Mouse (Mus musculus) erythroblast, adult 5-6 weeks (primary cell): ENCODE measurements around the gene Naa40. TPM values are rescaled to one million over a fixed set of nuclear protein-coding genes. Genes with fewer than 3 reads are reported as not detected.

Experiments
- ATAC-seq: replicated peaks from 2 replicates; pipeline ENCODE4 v1.8.0; 2016; ENCODE audit warnings: moderate number of reproducible peaks, mild to moderate bottlenecking, moderate TSS enrichment, inconsistent platforms; ENCODE audit not compliant: poor library complexity, low FRiP score, severe bottlenecking
- total RNA-seq, 2 experiments: library from RNA; stranded (forward) in 1 of 2; stranded (reverse) in 1 of 2; fragments of 150-400 nt in 1 of 2; fragments of 200-764, 138-1000 nt in 1 of 2; gene quantifications; 2 replicates each; pipeline versions ENCODE4 v1.2.3 to v1.2.4; 2015 to 2017; ENCODE audit warnings: low replicate concordance in 2 of 2

Naa40 gene
- total RNA-seq, 2 experiments from 2014 or later: 12.5 to 15.1 TPM

GRCm38 (mm10) chr19:7187157-7187556 lies 53.8 kb downstream of the Naa40 start:
- no peak for ATAC-seq

- ATAC-seq: no peak
These were observed 55.2 kb downstream of the Naa40 start for GRCm38 (mm10) chr19:7185715-7186291.

GRCm38 (mm10) chr19:7185059-7185458 lies 55.9 kb downstream of the Naa40 start:
- ATAC-seq: no peak

GRCm38 (mm10) chr19:7183419-7183818 lies 57.6 kb downstream of the Naa40 start:
- ATAC-seq: no peak

- ATAC-seq: no peak
These were observed 58.6 kb downstream of the Naa40 start for GRCm38 (mm10) chr19:7182273-7182949.

- no peak for ATAC-seq
These were observed 59.5 kb downstream of the Naa40 start for GRCm38 (mm10) chr19:7181496-7181895.

GRCm38 (mm10) chr19:7180756-7181405 lies 60.1 kb downstream of the Naa40 start:
- ATAC-seq: no peak

GRCm38 (mm10) chr19:7178841-7179452 lies 62.0 kb downstream of the Naa40 start:
- no peak for ATAC-seq

- no peak for ATAC-seq
These were observed 63.0 kb downstream of the Naa40 start for GRCm38 (mm10) chr19:7177804-7178511.

- no peak for ATAC-seq
These were observed 64.8 kb downstream of the Naa40 start for GRCm38 (mm10) chr19:7176041-7176696.

Other genes with a start within 250 kb of the Naa40 start
- 4.4 and 6.5 TPM in 2 replicates for gene Dnajc4, start 248.6 kb downstream of the Naa40 start, total RNA-seq (2015; ENCODE audit: low replicate concordance)
- gene Dnajc4, start 248.6 kb downstream of the Naa40 start, total RNA-seq (2017; ENCODE audit: low replicate concordance): 2.1 and 10.9 TPM in 2 replicates
- 5.4 TPM in 1 of 2 replicates, not detected in the other for gene Nudt22, start 245.1 kb downstream of the Naa40 start, total RNA-seq (2015; ENCODE audit: low replicate concordance)
- 0.60 and 4.9 TPM in 2 replicates for gene Nudt22, start 245.1 kb downstream of the Naa40 start, total RNA-seq (2017; ENCODE audit: low replicate concordance)
- gene Trpt1, start 245.1 kb downstream of the Naa40 start, total RNA-seq (2015; ENCODE audit: low replicate concordance): not detected in 2 replicates
- not detected in 2 replicates for gene Trpt1, start 245.1 kb downstream of the Naa40 start, total RNA-seq (2017; ENCODE audit: low replicate concordance)
- 20.8 and 28.6 TPM in 2 replicates for gene Fermt3, start 221.7 kb downstream of the Naa40 start, total RNA-seq (2015; ENCODE audit: low replicate concordance)
- 49.0 and 56.3 TPM in 2 replicates for gene Fermt3, start 221.7 kb downstream of the Naa40 start, total RNA-seq (2017; ENCODE audit: low replicate concordance)
- gene Stip1, start 201.2 kb downstream of the Naa40 start, total RNA-seq (2015; ENCODE audit: low replicate concordance): 39.1 and 40.2 TPM in 2 replicates
- 33.4 and 44.3 TPM in 2 replicates for gene Stip1, start 201.2 kb downstream of the Naa40 start, total RNA-seq (2017; ENCODE audit: low replicate concordance)
- gene Macrod1, start 184.4 kb downstream of the Naa40 start, total RNA-seq (2015; ENCODE audit: low replicate concordance): 0.77 and 4.2 TPM in 2 replicates
- 0.94 TPM in 1 of 2 replicates, not detected in the other for gene Macrod1, start 184.4 kb downstream of the Naa40 start, total RNA-seq (2017; ENCODE audit: low replicate concordance)
- not detected in 2 replicates for gene Flrt1, start 135.5 kb downstream of the Naa40 start, total RNA-seq (2015; ENCODE audit: low replicate concordance)
- gene Flrt1, start 135.5 kb downstream of the Naa40 start, total RNA-seq (2017; ENCODE audit: low replicate concordance): not detected in 2 replicates
- gene Otub1, start 34.9 kb downstream of the Naa40 start, total RNA-seq (2015; ENCODE audit: low replicate concordance): 17.3 TPM in 2 replicates
- 15.5 and 23.1 TPM in 2 replicates for gene Otub1, start 34.9 kb downstream of the Naa40 start, total RNA-seq (2017; ENCODE audit: low replicate concordance)
- 177 and 188 TPM in 2 replicates for gene Cox8a, start 23.6 kb downstream of the Naa40 start, total RNA-seq (2015; ENCODE audit: low replicate concordance)
- 51.3 and 166 TPM in 2 replicates for gene Cox8a, start 23.6 kb downstream of the Naa40 start, total RNA-seq (2017; ENCODE audit: low replicate concordance)
- not detected in 2 replicates for gene Rcor2, start 26.1 kb upstream of the Naa40 start, total RNA-seq (2015; ENCODE audit: low replicate concordance)
- gene Rcor2, start 26.1 kb upstream of the Naa40 start, total RNA-seq (2017; ENCODE audit: low replicate concordance): 0.17 TPM in 1 of 2 replicates, not detected in the other
- gene Mark2, start 100.7 kb upstream of the Naa40 start, total RNA-seq (2015; ENCODE audit: low replicate concordance): 39.9 and 57.1 TPM in 2 replicates
- gene Mark2, start 100.7 kb upstream of the Naa40 start, total RNA-seq (2017; ENCODE audit: low replicate concordance): 19.4 and 48.1 TPM in 2 replicates
- 3.3 and 7.5 TPM in 2 replicates for gene Spindoc, start 141.8 kb upstream of the Naa40 start, total RNA-seq (2015; ENCODE audit: low replicate concordance)
- 0.09 TPM in 1 of 2 replicates, not detected in the other for gene Spindoc, start 141.8 kb upstream of the Naa40 start, total RNA-seq (2017; ENCODE audit: low replicate concordance)
- 0.21 TPM in 1 of 2 replicates, not detected in the other for gene 2700081O15Rik, start 176.4 kb upstream of the Naa40 start, total RNA-seq (2015; ENCODE audit: low replicate concordance)
- 0.34 and 0.70 TPM in 2 replicates for gene 2700081O15Rik, start 176.4 kb upstream of the Naa40 start, total RNA-seq (2017; ENCODE audit: low replicate concordance)
- 85.3 and 86.7 TPM in 2 replicates for gene Rtn3, start 242.1 kb upstream of the Naa40 start, total RNA-seq (2015; ENCODE audit: low replicate concordance)
- 29.4 and 35.0 TPM in 2 replicates for gene Rtn3, start 242.1 kb upstream of the Naa40 start, total RNA-seq (2017; ENCODE audit: low replicate concordance)